Mouse (Mus musculus): ENCODE results near the gene Srsf4. TPM values are rescaled to one million over a fixed set of nuclear protein-coding genes. Genes with fewer than 3 reads are reported as not detected.

Gene Srsf4
- polyA plus RNA-seq, 1 experiment from 2014 or later: 139 TPM

Other genes with a start within 250 kb of the Srsf4 start
- gene Ptpru, start 35.3 kb upstream of the Srsf4 start, polyA plus RNA-seq (2016; fragmentation: Nextera tagmentation; extraction: Ambion mirVana): 17.0 and 17.2 TPM in 2 replicates
- gene Mecr, start 30.1 kb upstream of the Srsf4 start, polyA plus RNA-seq (2016; fragmentation: Nextera tagmentation; extraction: Ambion mirVana): 47.0 and 58.6 TPM in 2 replicates
- gene Tmem200b, start 48.2 kb downstream of the Srsf4 start, polyA plus RNA-seq (2016; fragmentation: Nextera tagmentation; extraction: Ambion mirVana): 0.73 and 1.1 TPM in 2 replicates
- 0.14 TPM in 1 of 2 replicates, not detected in the other for gene Gm10300, start 201.1 kb downstream of the Srsf4 start, polyA plus RNA-seq (2016; fragmentation: Nextera tagmentation; extraction: Ambion mirVana)
- 154 and 173 TPM in 2 replicates for gene Epb41, start 201.7 kb downstream of the Srsf4 start, polyA plus RNA-seq (2016; fragmentation: Nextera tagmentation; extraction: Ambion mirVana)

Measured in hindbrain, embryonic 10.5 days (tissue).